Mouse (Mus musculus): ENCODE data around the gene Xrcc6.

The Xrcc6 gene

DNA sequence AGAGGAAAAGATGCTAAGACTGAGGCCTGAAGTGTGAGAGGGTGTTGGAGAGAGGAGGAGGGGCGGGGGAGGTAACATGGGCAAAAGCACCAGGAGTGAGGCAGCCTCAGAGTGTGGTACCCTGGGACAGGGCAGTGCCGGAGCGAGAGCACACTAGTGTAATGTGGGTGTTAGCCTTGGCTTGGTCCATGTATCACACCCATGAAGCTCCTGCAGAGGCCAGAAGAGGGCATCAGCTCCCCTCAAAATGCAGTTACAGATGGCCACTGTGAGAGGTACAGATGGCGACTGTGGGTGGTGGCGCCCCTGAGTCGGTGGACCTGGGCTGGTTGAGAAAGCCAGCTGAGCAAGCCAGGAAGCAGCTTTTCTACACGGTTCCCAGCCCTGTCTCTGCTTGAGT, 93.5 kb downstream of the Xrcc6 start:
- DNase-seq (ENCODE audit: low read depth), result no peak

DNA sequence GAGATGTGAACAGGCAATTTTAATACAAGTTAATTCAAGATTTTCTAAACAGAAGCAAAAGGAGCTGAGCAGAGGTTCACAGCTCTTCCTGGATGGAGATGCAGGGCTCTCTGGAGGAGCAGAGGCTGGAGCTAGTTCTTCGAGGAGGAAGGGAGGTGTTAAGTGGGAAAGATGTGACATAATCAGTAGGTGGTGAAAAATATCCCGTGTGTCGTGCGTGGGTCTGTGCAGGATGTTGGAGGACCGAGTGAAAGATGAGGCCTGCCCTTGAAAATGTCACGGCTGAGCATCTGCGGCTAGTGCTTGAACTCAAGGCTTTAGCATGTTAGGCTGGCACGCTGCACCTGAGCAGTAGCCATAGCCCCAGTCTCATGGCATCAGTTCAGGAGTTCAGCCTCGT, 98.0 kb downstream of the Xrcc6 start:
- no peak for DNase-seq (ENCODE audit: low read depth)

DNA sequence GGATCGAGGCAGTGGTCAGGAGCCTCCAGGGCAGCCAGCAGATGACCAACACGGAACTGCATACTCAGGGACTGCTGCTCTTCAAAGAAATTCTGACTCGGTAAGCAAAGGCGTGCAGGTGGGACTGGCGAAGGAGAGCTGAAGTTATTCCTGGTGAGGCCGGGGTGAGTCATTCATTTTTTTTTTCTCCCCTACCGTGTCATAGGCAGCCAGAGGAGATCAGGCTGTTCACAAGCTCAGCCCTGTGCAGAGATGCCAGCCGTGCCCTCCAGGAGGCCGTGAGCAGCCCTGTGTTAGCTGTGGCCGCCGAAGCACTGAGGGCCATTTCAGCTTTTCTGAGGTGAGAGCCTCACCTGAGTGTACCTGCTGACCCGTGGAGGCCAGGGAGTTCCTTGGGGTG, 98.5 kb downstream of the Xrcc6 start:
- no peak for DNase-seq (ENCODE audit: low read depth)

DNA sequence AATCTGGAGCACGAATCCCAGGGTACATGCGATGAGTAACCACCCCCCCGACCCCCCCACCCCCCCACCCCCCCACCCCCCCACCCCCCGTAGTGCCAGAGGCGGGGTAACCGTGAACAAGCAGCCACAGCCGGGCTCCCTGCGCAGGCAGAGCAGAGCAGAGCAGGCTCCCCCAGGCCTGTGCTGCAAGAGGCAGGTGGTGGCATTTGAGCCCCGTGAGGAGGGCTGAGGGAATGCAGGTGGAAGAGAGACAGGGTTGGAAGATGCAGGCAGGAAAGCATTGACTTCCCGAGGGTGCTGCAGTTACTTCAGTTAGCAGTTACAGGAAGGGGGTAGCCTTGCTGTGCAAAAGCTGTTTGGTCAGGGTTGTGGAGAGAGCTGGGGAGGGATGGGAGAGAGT, 99.6 kb downstream of the Xrcc6 start:
- no peak for DNase-seq (ENCODE audit: low read depth)

Measured in c-Kit-positive CD71-positive TER-119-negative erythroid progenitor cells, embryonic 14.5 days (primary cell).